Mouse (Mus musculus): ENCODE data around the gene Glrx5. TPM values are rescaled to one million over a fixed set of nuclear protein-coding genes. Genes with fewer than 3 reads are reported as not detected.

Glrx5 gene
- polyA plus RNA-seq, 1 experiment from 2014 or later = 349 TPM

DNA sequence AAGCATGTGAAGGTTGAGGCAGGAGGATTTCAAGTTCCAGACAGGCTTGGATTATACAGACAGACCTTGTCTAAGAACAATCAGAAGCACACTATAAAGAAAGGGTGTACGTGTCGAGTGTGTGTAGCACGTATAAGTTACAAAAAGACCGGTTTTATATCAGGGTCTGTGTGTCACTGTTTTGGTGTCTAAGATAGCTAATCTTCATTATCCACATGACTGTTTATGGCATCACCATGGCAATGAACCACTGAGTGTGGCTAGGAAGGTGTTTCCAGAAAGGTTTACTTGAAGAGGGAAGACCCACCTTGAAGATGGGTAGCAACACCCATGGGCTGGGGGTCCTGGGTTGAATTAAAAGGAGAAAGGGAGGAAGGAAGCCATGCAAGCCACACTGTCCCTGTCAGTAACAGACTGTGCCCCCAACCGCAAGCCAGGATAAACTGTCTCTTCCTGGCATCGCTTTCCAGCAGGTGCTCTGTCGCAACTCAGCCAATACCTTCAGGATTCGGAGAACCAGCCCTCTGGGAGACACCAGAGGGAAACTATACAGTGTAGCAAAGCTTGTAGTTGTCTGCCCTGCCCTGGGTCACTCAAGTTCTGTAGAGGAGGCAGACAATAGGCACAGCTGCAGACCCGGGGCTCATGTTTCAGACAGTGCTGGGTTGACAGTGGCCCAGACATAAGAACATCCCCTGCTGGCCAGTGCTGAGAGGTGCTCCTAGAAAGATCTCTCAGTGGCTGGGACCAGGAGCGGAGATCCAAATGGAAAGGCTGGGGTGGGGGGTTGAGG lies 30.0 kb upstream of the Glrx5 start:
- H3K9me3 ChIP-seq (ENCODE audit: low read length) = no peaks in the 10 kb centered on the region
- 39% methylated on average over 10 of the region's 10 CpGs for WGBS (ENCODE audit: insufficient replicate concordance)
- H3K4me3 ChIP-seq (ENCODE audit: low read depth, low read length) = no peak overlapping the region
- DNase-seq (no peak), ATAC-seq (peak; percentile 30)
- H3K4me2 ChIP-seq (ENCODE audit: low read depth, low read length) = peak overlapping the region; percentile 39
- H3K9ac ChIP-seq (replicated peaks) = peak overlapping the region; percentile 6; the same call in 1 of the 2 replicates
- no peaks in the 10 kb centered on the region for H3K36me3 ChIP-seq (replicated peaks; ENCODE audit: insufficient read depth, low read length)
- peak overlapping the region; percentile 34; the same call in 1 of the 2 replicates for H3K27ac ChIP-seq (ENCODE audit: low read depth)
- TF ChIP-seq EP300 (IDR thresholded peaks at IDR 0.05; ENCODE audit: low read depth) (peak; percentile 72), CTCF (IDR thresholded peaks at IDR 0.05; ENCODE audit: low read depth) (peak; percentile 53)
- H3K27me3 ChIP-seq (ENCODE audit: insufficient read depth, low read length) = no peaks in the 10 kb centered on the region
- peaks cover 87% of the 10 kb centered on the region for H3K4me1 ChIP-seq (ENCODE audit: insufficient read depth)

DNA sequence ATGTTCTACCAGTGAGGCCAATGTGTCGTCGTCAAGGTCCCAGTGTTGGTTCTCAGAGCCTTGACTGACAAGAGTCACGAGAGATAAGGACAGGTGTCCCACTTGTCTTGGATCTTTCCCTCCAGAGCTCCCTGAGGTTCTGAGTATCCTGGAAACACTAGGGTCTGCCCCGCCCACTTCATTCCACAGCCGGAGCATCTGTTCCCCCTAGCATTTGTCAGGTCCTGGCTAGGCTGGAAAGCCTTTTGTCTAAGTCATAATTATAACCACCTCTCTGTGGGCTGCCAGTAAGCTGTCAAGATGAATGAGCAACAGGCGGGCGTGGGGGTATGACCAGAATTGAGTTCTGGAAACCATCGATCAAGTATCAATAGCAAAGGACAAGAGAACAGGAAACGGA lies 29.3 kb upstream of the Glrx5 start:
- H3K4me2 ChIP-seq (ENCODE audit: low read depth, low read length) = no peak overlapping the region
- 51% methylated on average over 9 of the region's 9 CpGs for WGBS (ENCODE audit: insufficient replicate concordance)
- no peaks in the 10 kb centered on the region for H3K36me3 ChIP-seq (replicated peaks; ENCODE audit: insufficient read depth, low read length)
- H3K4me1 ChIP-seq (ENCODE audit: insufficient read depth) = peaks cover 87% of the 10 kb centered on the region
- ATAC-seq (no peak), DNase-seq (no peak)
- H3K9me3 ChIP-seq (ENCODE audit: low read length) = no peaks in the 10 kb centered on the region
- TF ChIP-seq CTCF (IDR thresholded peaks at IDR 0.05; ENCODE audit: low read depth) = no peak
- no peak for TF ChIP-seq EP300 (IDR thresholded peaks at IDR 0.05; ENCODE audit: low read depth)
- H3K9ac ChIP-seq (replicated peaks) = 0 out of 2 replicates have a peak overlapping the region, but pooled peaks have one; percentile 6
- H3K27ac ChIP-seq (ENCODE audit: low read depth) = peak overlapping the region; percentile 30; the same call in 1 of the 2 replicates
- no peak overlapping the region for H3K4me3 ChIP-seq (ENCODE audit: low read depth, low read length)
- H3K27me3 ChIP-seq (ENCODE audit: insufficient read depth, low read length) = no peaks in the 10 kb centered on the region

DNA sequence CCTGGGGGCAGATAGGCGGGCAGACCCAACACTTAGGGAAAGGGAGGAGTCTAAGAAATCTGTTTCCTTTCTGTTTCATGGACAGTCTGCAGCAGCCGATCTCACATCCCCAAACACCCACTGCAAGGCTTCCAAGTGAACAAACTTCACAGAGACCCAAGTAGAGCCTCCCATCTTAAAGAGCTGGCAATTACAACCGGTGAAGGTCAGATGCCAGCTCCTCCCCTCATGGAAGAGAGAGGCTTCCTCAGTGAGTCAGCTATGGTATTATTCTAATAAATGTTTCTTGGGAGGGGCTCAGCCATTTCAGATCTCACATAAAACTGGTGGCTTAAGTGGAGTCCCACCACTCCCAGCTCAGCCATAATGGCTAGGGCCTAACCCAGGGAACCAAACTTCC lies 28.8 kb upstream of the Glrx5 start:
- no peak overlapping the region for H3K4me3 ChIP-seq (ENCODE audit: low read depth, low read length)
- 26% methylated on average over 3 of the region's 3 CpGs for WGBS (ENCODE audit: insufficient replicate concordance)
- H3K4me1 ChIP-seq (ENCODE audit: insufficient read depth) = peaks cover 87% of the 10 kb centered on the region
- TF ChIP-seq CTCF (IDR thresholded peaks at IDR 0.05; ENCODE audit: low read depth) (no peak), EP300 (IDR thresholded peaks at IDR 0.05; ENCODE audit: low read depth) (no peak)
- H3K4me2 ChIP-seq (ENCODE audit: low read depth, low read length) = no peak overlapping the region
- no peaks in the 10 kb centered on the region for H3K27me3 ChIP-seq (ENCODE audit: insufficient read depth, low read length)
- no peak overlapping the region for H3K27ac ChIP-seq (ENCODE audit: low read depth)
- H3K9me3 ChIP-seq (ENCODE audit: low read length) = no peaks in the 10 kb centered on the region
- no peak for ATAC-seq
- no peak for DNase-seq
- no peaks in the 10 kb centered on the region for H3K36me3 ChIP-seq (replicated peaks; ENCODE audit: insufficient read depth, low read length)
- H3K9ac ChIP-seq (replicated peaks) = no peak overlapping the region

DNA sequence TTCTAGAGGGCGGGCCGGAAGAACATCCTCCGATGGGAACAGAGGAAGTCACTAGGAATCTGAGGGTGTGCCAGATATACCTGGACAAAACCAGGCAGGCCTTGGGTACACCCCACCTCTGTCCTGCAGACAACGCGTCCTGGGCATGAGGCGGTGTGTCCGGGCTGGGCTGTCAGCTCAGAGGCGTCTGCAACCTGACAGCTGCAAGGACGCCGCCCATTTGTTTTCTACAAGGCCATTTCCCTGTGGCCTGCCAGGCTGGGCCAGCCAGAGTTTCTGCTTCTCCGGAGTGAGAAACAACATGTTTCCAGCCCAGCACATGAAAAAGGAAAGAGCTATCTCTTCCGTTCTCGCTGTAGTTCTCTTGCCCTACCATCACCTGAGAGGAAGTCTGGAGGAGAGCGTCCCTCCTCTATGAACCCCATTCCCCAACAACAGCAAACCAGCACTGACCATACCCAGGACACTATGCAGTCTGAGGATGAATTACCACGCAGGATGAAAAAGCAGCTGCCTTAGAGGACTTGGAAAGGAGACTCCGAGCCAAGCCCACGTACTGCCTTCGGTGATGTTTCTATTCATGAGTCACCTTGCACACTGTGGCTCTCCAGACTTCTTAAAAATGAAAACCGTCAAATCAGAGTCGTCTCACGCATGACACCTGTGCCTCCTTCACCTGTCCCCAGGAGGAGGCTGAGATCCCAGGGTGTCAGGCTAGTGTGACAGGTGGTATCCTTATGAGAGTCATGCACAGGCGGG lies 27.4 kb upstream of the Glrx5 start:
- ATAC-seq (no peak), DNase-seq (no peak)
- 64% methylated on average over 22 of the region's 22 CpGs for WGBS (ENCODE audit: insufficient replicate concordance)
- TF ChIP-seq CTCF (IDR thresholded peaks at IDR 0.05; ENCODE audit: low read depth) (no peak), EP300 (IDR thresholded peaks at IDR 0.05; ENCODE audit: low read depth) (no peak)
- Histone ChIP-seq H3K27me3 (ENCODE audit: insufficient read depth, low read length) (no peaks in the 10 kb centered on the region), H3K4me3 (ENCODE audit: low read depth, low read length) (no peak overlapping the region), H3K4me1 (ENCODE audit: insufficient read depth) (peaks cover 76% of the 10 kb centered on the region), H3K9ac (replicated peaks) (no peak overlapping the region; the same call in 1 of the 2 replicates), H3K27ac (ENCODE audit: low read depth) (peak overlapping the region; percentile 48; the same call in 1 of the 2 replicates), H3K4me2 (ENCODE audit: low read depth, low read length) (peak overlapping the region; percentile 16; the same call in 1 of the 2 replicates), H3K36me3 (replicated peaks; ENCODE audit: insufficient read depth, low read length) (no peaks in the 10 kb centered on the region), H3K9me3 (ENCODE audit: low read length) (no peaks in the 10 kb centered on the region)

DNA sequence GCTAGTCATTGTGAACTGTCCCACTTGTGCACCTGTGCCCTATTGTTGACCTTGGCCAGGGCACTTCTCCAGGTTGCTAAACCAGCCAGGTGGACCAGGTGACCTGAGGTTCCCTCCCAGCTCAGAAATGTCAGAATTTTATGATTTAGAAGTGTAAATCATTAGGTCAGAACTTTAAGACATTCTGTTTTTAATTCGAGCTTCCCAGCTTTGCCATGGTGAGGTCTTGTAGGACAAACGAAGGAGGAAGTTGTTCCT lies 26.8 kb upstream of the Glrx5 start:
- H3K27ac ChIP-seq (ENCODE audit: low read depth) = peak overlapping the region; percentile 48; the same call in 1 of the 2 replicates
- H3K9me3 ChIP-seq (ENCODE audit: low read length) = no peaks in the 10 kb centered on the region
- peak overlapping the region; percentile 16; the same call in 1 of the 2 replicates for H3K4me2 ChIP-seq (ENCODE audit: low read depth, low read length)
- H3K27me3 ChIP-seq (ENCODE audit: insufficient read depth, low read length) = no peaks in the 10 kb centered on the region
- ATAC-seq (no peak), DNase-seq (no peak)
- 31% methylated on average over 2 of the region's 2 CpGs for WGBS (ENCODE audit: insufficient replicate concordance)
- no peaks in the 10 kb centered on the region for H3K36me3 ChIP-seq (replicated peaks; ENCODE audit: insufficient read depth, low read length)
- TF ChIP-seq EP300 (IDR thresholded peaks at IDR 0.05; ENCODE audit: low read depth) (no peak), CTCF (IDR thresholded peaks at IDR 0.05; ENCODE audit: low read depth) (no peak)
- H3K9ac ChIP-seq (replicated peaks) = no peak overlapping the region
- peaks cover 77% of the 10 kb centered on the region for H3K4me1 ChIP-seq (ENCODE audit: insufficient read depth)
- H3K4me3 ChIP-seq (ENCODE audit: low read depth, low read length) = no peak overlapping the region

DNA sequence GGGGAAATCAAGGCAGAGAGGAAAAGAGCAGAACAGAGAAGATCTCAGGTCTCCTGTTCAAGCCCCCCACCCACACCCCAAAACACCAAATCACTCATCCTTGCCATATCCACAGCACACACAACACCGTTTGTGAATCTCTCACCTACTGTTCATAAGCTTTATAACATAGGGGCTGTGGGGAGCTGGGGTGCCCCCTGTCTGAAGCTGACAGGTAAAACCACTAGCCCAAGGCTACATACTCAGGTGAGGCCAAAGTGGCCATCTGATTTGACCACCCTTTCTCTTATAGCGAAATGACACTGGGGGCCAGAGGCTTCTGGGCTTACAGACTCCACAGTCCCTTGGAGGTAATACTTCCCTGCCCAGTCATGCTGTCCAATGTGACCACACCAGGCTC lies 24.3 kb upstream of the Glrx5 start:
- peak overlapping the region; percentile 82 for H3K4me3 ChIP-seq (ENCODE audit: low read depth, low read length)

More for the DNA sequence above, 24.3 kb upstream of the Glrx5 start:
- Histone ChIP-seq H3K4me2 (ENCODE audit: low read depth, low read length) (peak overlapping the region; percentile 89), H3K36me3 (replicated peaks; ENCODE audit: insufficient read depth, low read length) (no peaks in the 10 kb centered on the region), H3K27me3 (ENCODE audit: insufficient read depth, low read length) (no peaks in the 10 kb centered on the region), H3K27ac (ENCODE audit: low read depth) (peak overlapping the region; percentile 90), H3K9ac (replicated peaks) (peak overlapping the region; percentile 79), H3K4me1 (ENCODE audit: insufficient read depth) (peaks cover 73% of the 10 kb centered on the region), H3K9me3 (ENCODE audit: low read length) (no peaks in the 10 kb centered on the region)
- no peak for TF ChIP-seq EP300 (IDR thresholded peaks at IDR 0.05; ENCODE audit: low read depth)
- TF ChIP-seq CTCF (IDR thresholded peaks at IDR 0.05; ENCODE audit: low read depth) = peak; percentile 33; the same call in 1 of the 2 replicates
- DNase-seq = no peak
- WGBS (ENCODE audit: insufficient replicate concordance) = 38% methylated on average over 2 of the region's 2 CpGs
- no peak for ATAC-seq

Measured in liver, postnatal 0 days (tissue).